Mouse (Mus musculus) layer of hippocampus, adult 8-10 months (tissue): ENCODE data around the gene Prkag3. TPM values are rescaled to one million over a fixed set of nuclear protein-coding genes. Genes with fewer than 3 reads are reported as not detected.
A peak's percentile ranks its signal among the peaks of the same experiment; 100 is the strongest.

Source experiments
- DNase-seq, 2 experiments: peaks; one replicate each; pipeline ENCODE4 v3.0.0; 2022; ENCODE audit warnings: low spot score in 2 of 2
- total RNA-seq, 4 experiments: library from RNA; stranded (reverse); gene quantifications; 2 replicates each; pipeline ENCODE4 v1.2.4; 2022

The Prkag3 gene
- total RNA-seq, 4 experiments from 2014 or later = 0.16 to 0.36 (median 0.19) TPM; not detected in 1

- DNase-seq = peak in 1 of 2 experiments; percentile 68
Measured at GRCm38 (mm10) chr1:74763081-74763480, 14.1 kb upstream of the Prkag3 start.

DNA sequence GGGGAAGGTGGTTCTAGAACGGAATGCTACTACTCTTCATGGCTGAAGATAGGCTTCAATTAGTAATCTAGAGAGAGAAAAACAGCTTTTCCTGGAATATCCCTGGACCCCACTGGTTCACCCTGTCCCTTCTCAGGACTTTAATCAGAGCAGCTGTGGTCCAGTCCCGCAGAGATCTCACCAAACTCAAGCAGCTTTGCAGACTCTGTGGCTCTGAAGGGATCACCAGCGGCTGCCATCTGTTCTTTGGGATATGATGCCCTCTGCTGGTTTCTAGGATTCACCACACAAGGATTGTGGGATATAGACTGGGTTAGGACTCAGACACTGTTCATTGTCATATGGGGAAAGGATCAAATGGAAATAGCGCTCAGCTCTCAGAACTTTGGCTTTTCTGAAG is 10.8 kb upstream of the Prkag3 start:
- DNase-seq = peak in 1 of 2 experiments; percentile 44

GRCm38 (mm10) chr1:74754175-74754785 is 5.3 kb upstream of the Prkag3 start:
- no peak for DNase-seq

GRCm38 (mm10) chr1:74753266-74753974 is 4.4 kb upstream of the Prkag3 start:
- no peak for DNase-seq

- no peak for DNase-seq
Measured at GRCm38 (mm10) chr1:74752833-74753232, 3.8 kb upstream of the Prkag3 start.

- DNase-seq = no peak
Measured at GRCm38 (mm10) chr1:74752150-74752549, 3.1 kb upstream of the Prkag3 start.

GRCm38 (mm10) chr1:74750683-74751082 is 1.7 kb upstream of the Prkag3 start:
- DNase-seq = no peak

- DNase-seq = no peak
Measured at GRCm38 (mm10) chr1:74749301-74749700, 280 bp upstream of the Prkag3 start.

- DNase-seq = no peak
Measured at GRCm38 (mm10) chr1:74747335-74747734, 1.7 kb downstream of the Prkag3 start.

DNA sequence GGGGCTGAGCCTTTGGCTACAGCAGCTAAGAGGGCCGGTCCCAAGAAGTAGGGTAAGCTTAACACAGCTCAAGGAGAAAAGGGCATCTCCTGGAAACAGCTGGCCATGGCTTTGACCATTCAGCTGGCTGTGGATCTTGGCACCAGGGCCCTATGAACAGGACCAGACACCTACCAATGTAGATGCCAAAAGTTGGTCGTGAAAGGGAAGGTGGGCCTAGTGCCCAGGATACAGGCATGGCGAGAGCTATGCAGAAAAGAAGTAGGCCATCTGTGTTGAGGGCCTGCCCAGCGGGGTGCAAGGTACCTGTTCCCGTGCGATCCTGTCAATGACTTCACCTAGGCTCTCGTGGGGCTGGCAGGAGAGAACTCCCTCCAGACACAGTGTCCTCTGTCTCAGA is 8.2 kb downstream of the Prkag3 start:
- DNase-seq = no peak

- no peak for DNase-seq
Measured at GRCm38 (mm10) chr1:74737500-74737899, 11.5 kb downstream of the Prkag3 start.

DNA sequence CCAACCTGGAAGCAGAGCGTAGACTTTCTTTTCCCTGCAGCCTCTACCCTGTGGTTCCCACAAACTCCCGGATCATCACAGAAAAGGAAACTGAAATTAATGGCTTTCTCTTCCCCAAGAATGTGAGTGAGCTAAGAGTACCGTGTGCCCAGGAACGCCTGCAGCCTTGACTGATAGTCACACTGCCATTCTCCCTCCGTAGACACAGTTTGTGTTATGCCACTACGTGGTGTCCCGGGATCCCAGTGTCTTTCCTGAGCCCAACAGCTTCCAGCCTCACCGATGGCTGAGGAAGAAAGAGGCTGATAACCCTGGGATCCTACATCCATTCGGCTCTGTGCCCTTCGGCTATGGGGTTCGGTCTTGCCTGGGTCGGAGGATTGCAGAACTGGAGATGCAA is 12.0 kb downstream of the Prkag3 start:
- no peak for DNase-seq

DNA sequence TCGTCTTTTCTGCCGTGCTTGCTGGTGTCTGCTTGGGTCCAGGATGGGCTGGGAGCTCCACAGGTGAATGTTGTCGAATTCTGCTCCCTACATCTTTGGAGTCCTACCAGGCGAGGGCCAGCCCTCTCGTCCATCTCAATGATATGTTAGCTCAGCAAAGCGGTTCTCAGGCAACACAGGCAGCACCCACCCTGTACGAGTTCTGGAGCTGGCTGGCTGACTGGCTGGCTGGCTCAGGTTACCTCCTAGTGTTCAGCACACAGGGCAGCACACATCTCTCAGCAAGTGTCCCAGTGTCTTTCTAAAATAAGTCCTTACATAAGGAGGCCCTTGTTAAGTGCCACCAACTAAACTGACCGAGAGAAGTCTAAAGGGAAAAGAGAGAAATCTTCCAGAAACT is 20.6 kb downstream of the Prkag3 start:
- no peak for DNase-seq

DNA sequence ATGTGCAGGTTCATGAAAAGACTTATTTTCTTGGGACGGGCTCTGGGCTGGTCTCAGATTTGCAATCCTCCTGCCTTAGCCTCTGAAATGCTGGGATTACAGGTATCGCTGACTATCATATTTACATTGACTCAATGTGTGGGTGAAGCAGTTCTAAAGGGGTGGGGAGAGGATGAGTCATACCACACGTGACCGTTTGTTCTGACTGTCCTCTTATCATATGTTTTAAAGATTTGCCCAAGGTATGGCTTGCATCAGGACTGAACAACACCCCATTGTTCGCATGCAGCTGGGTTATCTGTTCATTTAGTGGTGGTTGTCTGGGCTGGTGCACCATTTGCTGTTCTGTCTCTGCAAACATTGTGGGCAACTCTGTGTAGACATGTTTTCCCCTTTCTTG is 22.3 kb downstream of the Prkag3 start:
- DNase-seq = no peak

- no peak for DNase-seq
Measured at GRCm38 (mm10) chr1:74726114-74726513, 22.9 kb downstream of the Prkag3 start.

GRCm38 (mm10) chr1:74723748-74724147 is 25.3 kb downstream of the Prkag3 start:
- no peak for DNase-seq

DNA sequence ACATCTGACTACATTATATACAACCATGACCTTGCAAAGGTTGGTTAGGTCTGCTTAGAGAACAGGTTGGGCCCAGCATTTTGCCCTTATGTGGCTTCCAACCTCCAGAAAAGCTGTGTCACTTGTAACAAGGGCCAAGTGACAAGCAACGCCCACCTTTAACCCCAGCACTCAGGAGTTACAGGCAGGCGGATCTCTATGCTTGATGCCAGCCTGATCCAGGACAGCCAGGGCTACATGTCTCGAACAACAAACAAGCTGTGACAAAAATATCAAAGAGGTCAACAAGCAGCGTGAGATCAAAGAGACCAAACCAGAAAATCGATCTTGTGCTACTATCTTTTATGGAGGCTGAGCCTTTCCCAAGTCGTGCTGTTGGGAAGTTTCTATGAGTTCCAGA is 27.4 kb downstream of the Prkag3 start:
- DNase-seq = no peak

- no peak for DNase-seq
Measured at GRCm38 (mm10) chr1:74719281-74719680, 29.7 kb downstream of the Prkag3 start.

GRCm38 (mm10) chr1:74718113-74718512 is 30.9 kb downstream of the Prkag3 start:
- DNase-seq = no peak

DNA sequence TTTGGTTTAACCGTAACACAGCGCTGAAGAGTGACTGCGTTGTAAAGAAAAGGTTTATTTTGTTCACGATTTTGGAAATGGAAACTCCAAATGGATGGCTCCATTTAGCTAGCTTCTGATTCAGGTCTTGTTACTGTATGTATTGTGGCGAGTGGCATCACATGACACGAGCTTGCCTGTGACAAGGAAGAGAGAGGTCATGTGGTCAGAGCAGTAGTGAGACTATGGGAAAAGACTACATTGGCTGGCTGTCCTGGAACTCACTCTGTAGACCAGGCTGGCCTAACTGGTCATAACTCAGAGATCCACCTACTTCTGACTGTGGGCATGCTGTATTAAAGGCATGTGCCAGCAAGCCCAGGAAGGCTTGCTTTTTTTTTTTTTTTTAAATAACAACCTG is 33.1 kb downstream of the Prkag3 start:
- DNase-seq = no peak

DNA sequence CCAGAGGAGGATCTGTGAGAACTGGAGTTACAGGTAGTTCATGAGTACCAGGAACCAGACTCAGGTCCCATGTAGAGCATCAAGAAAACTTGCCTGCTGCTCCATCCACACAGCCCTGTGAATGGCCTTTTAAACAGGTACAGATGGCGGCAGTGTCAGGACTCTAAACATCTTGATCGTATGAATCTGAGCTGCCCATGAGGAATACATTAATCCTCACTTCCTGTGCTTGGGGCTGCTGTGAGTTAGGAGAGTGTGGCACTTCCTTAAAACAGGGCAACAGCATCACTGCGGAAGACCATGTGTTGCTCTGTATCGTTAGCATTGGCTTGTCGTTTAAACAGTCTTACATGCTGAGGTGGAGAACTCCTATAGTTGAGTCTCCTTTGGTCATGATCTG is 33.6 kb downstream of the Prkag3 start:
- DNase-seq = no peak

- no peak for DNase-seq
Measured at GRCm38 (mm10) chr1:74714967-74715366, 34.1 kb downstream of the Prkag3 start.
